Mouse (Mus musculus) testis, adult 2 months (tissue): ENCODE measurements around the gene Ccdc142. TPM values are rescaled to one million over a fixed set of nuclear protein-coding genes. Genes with fewer than 3 reads are reported as not detected.
A peak's percentile ranks its signal among the peaks of the same experiment; 100 is the strongest.

ENCODE experiments used
- H3K27ac ChIP-seq: fragments of 200-500 bp; 2 replicates; pipeline ENCODE4 v1.5.1; 2012; ENCODE audit warnings: low read depth, low read length; ENCODE audit not compliant: control insufficient read depth, insufficient read depth
- H3K27me3 ChIP-seq: fragments of 200-500 bp; 2 replicates; pipeline ENCODE4 v1.6.1; 2012; ENCODE audit warnings: mild to moderate bottlenecking, low read length, moderate library complexity; ENCODE audit not compliant: control insufficient read depth, insufficient read depth
- H3K36me3 ChIP-seq: fragments of 200-500 bp; 2 replicates; pipeline ENCODE4 v1.6.1; 2012; ENCODE audit warnings: mild to moderate bottlenecking, low read length; ENCODE audit not compliant: control insufficient read depth, insufficient read depth
- H3K4me1 ChIP-seq: fragments of 200-500 bp; 2 replicates; pipeline ENCODE4 v1.6.1; 2012; ENCODE audit warnings: low read length; ENCODE audit not compliant: control insufficient read depth, insufficient read depth
- H3K4me3 ChIP-seq: fragments of 200-500 bp; 2 replicates; pipeline ENCODE4 v1.5.1; 2012; ENCODE audit warnings: low read depth, mild to moderate bottlenecking, low read length, moderate library complexity, mixed read lengths; ENCODE audit not compliant: control insufficient read depth
- CTCF ChIP-seq: fragments of 200-500 bp; IDR thresholded peaks from 2 replicates; pipeline ENCODE4 v1.5.1; 2012; ENCODE audit warnings: low read depth, mild to moderate bottlenecking, inconsistent platforms, low read length, moderate library complexity; ENCODE audit not compliant: control insufficient read depth, insufficient read depth, insufficient replicate concordance
- POLR2A ChIP-seq: fragments of 200-500 bp; IDR thresholded peaks from 2 replicates; pipeline ENCODE4 v1.6.1; 2012; ENCODE audit warnings: low read depth, mild to moderate bottlenecking, inconsistent platforms, low read length, moderate library complexity; ENCODE audit not compliant: control insufficient read depth
- polyA plus RNA-seq: library from polyadenylated mRNA; depleted of rRNA; stranded (reverse); fragments of >200 nt; gene quantifications from 2 replicates; pipeline ENCODE4 v1.2.3, GENCODE M21; 2012

Gene Ccdc142
- polyA plus RNA-seq, 1 experiment: 5.7 TPM

GRCm38 (mm10) chr6:83135571-83136161, 34.3 kb downstream of the Ccdc142 start:
- Histone ChIP-seq H3K4me1 (peaks cover 29% of the 10 kb centered on the region), H3K36me3 (no peaks in the 10 kb centered on the region), H3K4me3 (peak overlapping the region; percentile 2), H3K27me3 (no peaks in the 10 kb centered on the region), H3K27ac (no peak overlapping the region)
- TF ChIP-seq POLR2A: no peak

DNA sequence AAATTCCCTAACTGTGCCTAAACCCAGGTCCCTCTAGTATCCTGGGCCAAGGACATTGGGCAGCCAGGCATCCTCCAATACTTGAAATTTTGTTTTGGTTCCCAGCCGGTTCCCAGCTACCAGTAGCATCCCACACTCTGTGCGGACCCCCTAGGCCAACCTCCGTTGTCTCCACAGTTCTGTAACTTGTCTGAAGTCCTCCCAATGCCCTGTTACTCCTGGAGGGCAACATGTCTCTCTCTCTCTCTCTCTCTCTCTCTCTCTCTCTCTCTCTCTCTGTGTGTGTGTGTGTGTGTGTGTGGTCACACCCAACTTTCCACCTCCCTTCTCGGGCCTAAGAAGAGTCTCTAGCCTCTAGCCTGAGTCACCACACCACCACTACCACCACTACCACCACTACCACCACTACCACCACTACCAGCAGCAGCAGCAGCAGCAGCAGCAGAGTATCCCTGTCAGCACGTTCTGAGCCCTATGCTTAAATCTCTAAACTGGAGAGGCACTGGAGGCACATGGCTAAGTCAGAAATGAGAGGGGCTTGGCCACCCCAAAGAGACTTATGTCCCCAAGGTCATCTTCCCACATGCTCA, 35.0 kb downstream of the Ccdc142 start:
- no peaks in the 10 kb centered on the region for H3K27me3 ChIP-seq
- H3K36me3 ChIP-seq: no peaks in the 10 kb centered on the region
- peak overlapping the region; percentile 59 for H3K4me3 ChIP-seq
- peaks cover 29% of the 10 kb centered on the region for H3K4me1 ChIP-seq
- H3K27ac ChIP-seq: peak overlapping the region; percentile 69
- TF ChIP-seq POLR2A (no peak), CTCF (no peak)

- Histone ChIP-seq H3K4me1 (peaks cover 31% of the 10 kb centered on the region), H3K27me3 (no peaks in the 10 kb centered on the region), H3K36me3 (no peaks in the 10 kb centered on the region), H3K4me3 (peak overlapping the region; percentile 59), H3K27ac (peak overlapping the region; percentile 69)
- TF ChIP-seq CTCF: no peak
- no peak for TF ChIP-seq POLR2A
These were observed 35.6 kb downstream of the Ccdc142 start for GRCm38 (mm10) chr6:83136881-83137575.

DNA sequence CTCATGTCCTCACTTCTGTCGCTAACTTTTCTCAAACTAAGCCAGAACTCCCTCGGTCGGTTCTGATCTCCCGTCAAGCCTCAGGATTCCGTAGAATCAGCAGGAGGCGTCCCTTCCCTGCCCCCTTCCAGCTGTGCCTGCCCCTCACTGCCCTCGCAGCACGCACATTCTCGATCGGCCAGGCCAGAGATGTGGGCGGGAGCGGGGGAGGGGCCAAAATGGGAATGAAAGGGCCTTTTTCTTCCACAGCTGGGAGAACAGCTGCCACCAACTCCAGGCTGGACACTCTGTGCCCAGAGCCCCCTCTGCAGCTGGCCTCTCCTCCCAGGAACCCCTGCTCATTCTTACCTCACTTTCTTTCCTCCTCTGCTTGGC, 36.2 kb downstream of the Ccdc142 start:
- peak overlapping the region; percentile 59 for H3K4me3 ChIP-seq
- H3K27me3 ChIP-seq: no peaks in the 10 kb centered on the region
- no peak for TF ChIP-seq CTCF
- TF ChIP-seq POLR2A: no peak
- H3K4me1 ChIP-seq: peaks cover 36% of the 10 kb centered on the region
- peak overlapping the region; percentile 69; the same call in 1 of the 2 replicates for H3K27ac ChIP-seq
- no peaks in the 10 kb centered on the region for H3K36me3 ChIP-seq

- H3K36me3 ChIP-seq: no peaks in the 10 kb centered on the region
- peaks cover 36% of the 10 kb centered on the region for H3K4me1 ChIP-seq
- peak overlapping the region; percentile 30 for H3K4me3 ChIP-seq
- TF ChIP-seq POLR2A (no peak), CTCF (no peak)
- H3K27ac ChIP-seq: peak overlapping the region; percentile 56; the same call in 1 of the 2 replicates
- no peaks in the 10 kb centered on the region for H3K27me3 ChIP-seq
These were observed 36.7 kb downstream of the Ccdc142 start for GRCm38 (mm10) chr6:83138056-83138455.

DNA sequence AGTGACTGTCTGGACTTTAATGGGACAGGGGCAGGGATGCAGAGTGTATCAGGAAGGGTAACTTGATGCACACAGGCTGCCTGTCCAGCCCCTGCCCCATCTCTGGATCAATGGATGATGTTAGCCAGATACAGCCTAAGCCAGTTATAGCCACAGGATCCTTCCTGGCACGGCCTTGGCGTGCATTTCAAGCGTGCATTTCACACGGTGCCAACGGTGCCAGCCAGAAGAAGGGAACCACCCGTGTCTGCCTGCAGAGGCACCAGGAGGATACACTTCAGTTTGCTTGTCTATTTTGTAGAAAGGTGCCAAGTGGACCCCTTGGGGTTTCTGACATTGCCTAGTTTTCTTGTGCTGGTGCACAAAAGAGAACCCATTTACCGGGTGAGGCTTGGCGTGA, 38.6 kb downstream of the Ccdc142 start:
- Histone ChIP-seq H3K36me3 (no peaks in the 10 kb centered on the region), H3K4me3 (no peak overlapping the region), H3K27ac (no peak overlapping the region)

DNA sequence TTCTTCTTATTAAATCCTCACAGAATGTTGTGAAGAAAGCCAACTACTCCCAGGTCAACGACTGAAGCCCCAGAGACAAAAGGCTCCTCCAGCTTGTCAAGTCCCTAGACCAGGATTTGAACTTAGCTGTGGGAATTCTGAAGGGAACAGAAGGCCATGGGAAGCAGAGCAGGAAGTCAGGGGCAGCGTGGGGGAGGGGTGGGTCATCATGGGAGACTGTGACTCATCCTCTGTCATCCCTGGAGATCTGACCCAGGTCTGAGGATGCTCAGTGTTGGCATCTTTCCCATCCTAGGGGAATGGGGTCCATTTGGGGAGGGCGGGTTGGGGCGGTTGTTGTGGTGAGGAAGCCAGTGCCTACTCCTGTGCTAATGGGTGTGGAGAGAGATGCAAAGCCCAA, 40.2 kb downstream of the Ccdc142 start:
- H3K27ac ChIP-seq: no peak overlapping the region
- H3K36me3 ChIP-seq: no peaks in the 10 kb centered on the region
- TF ChIP-seq POLR2A (no peak), CTCF (no peak)
- peaks cover 24% of the 10 kb centered on the region for H3K4me1 ChIP-seq
- no peaks in the 10 kb centered on the region for H3K27me3 ChIP-seq
- peak overlapping the region; percentile 41 for H3K4me3 ChIP-seq

More for the DNA sequence above, 38.6 kb downstream of the Ccdc142 start:
- peaks cover 36% of the 10 kb centered on the region for H3K4me1 ChIP-seq
- no peaks in the 10 kb centered on the region for H3K27me3 ChIP-seq
- TF ChIP-seq CTCF (no peak), POLR2A (no peak)
